Mouse (Mus musculus): ENCODE results near the gene Mum1.

GRCm38 (mm10) chr10:80254331-80255297, 28.4 kb downstream of the Mum1 start:
- TF ChIP-seq CTCF (conservative IDR thresholded peaks at IDR 0.05; ENCODE audit: low read length) (no peak), NANOG (IDR thresholded peaks at IDR 0.05; ENCODE audit: borderline replicate concordance, low read length) (no peak), POU5F1 (IDR thresholded peaks at IDR 0.05; ENCODE audit: borderline replicate concordance, low read length) (no peak)
